Mouse (Mus musculus) forebrain, embryonic 11.5 days (tissue): ENCODE measurements around the gene Gm1673. TPM values are rescaled to one million over a fixed set of nuclear protein-coding genes. Genes with fewer than 3 reads are reported as not detected.

Source experiments
- ATAC-seq: fragments of 200-750 bp; cut with Nextera tagmentation; replicated peaks from 2 replicates; pipeline ENCODE4 v1.8.0; 2017; ENCODE audit warnings: moderate TSS enrichment; ENCODE audit not compliant: low FRiP score
- DNase-seq: peaks from one replicate; pipeline ENCODE4 v3.0.0-alpha.2; 2017; ENCODE audit warnings: low spot score
- H3K27ac ChIP-seq: fragments of 300-500 bp; sonication (generic); 2 replicates; pipeline ENCODE4 v1.5.1; 2014; ENCODE audit warnings: low read depth, low read length
- H3K27me3 ChIP-seq: fragments of 300-500 bp; sonication (generic); 2 replicates; pipeline ENCODE4 v1.6.1; 2014; ENCODE audit warnings: mild to moderate bottlenecking, low read length, mixed read lengths; ENCODE audit not compliant: control insufficient read depth, insufficient read depth
- H3K36me3 ChIP-seq: fragments of 300-500 bp; sonication (generic); 2 replicates; pipeline ENCODE4 v1.6.1; 2014; ENCODE audit warnings: mild to moderate bottlenecking, low read length, moderate library complexity, mixed read lengths; ENCODE audit not compliant: control insufficient read depth, insufficient read depth
- H3K4me1 ChIP-seq: fragments of 300-500 bp; sonication (generic); replicated peaks from 2 replicates; pipeline ENCODE4 v1.6.1; 2014; ENCODE audit warnings: low read length, mixed read lengths; ENCODE audit not compliant: control insufficient read depth, insufficient read depth
- H3K4me2 ChIP-seq: fragments of 300-500 bp; sonication (generic); 2 replicates; pipeline ENCODE4 v1.6.1; 2014; ENCODE audit warnings: low read depth, mild to moderate bottlenecking, low read length, moderate library complexity, mixed read lengths; ENCODE audit not compliant: severe bottlenecking
- H3K4me3 ChIP-seq: fragments of 300-500 bp; sonication (generic); 2 replicates; pipeline ENCODE4 v1.5.1; 2014; ENCODE audit warnings: low read depth, low read length
- H3K9ac ChIP-seq: fragments of 300-500 bp; sonication (generic); 2 replicates; pipeline ENCODE4 v1.6.1; 2014; ENCODE audit warnings: low read length
- H3K9me3 ChIP-seq: fragments of 300-500 bp; sonication (generic); 2 replicates; pipeline ENCODE4 v1.6.1; 2016; ENCODE audit warnings: low read length, mixed read lengths; ENCODE audit not compliant: control insufficient read depth
- WGBS: fragments of 180-500 bp; shearing (Covaris S2); extraction: QIAGEN DNeasy Blood & Tissue Kit; methylation state at CpG from one replicate; pipeline ENCODE4 v1.1.7; 2014; 5-methylcytosine and 5-hydroxymethylcytosine counted together
- polyA plus RNA-seq: library from polyadenylated mRNA; unstranded; fragments of >200 nt; fragmentation: Nextera tagmentation; extraction: Ambion mirVana; gene quantifications from 2 replicates; pipeline ENCODE4 v1.2.1, GENCODE M21; 2014

Gm1673 gene
- polyA plus RNA-seq, 1 experiment from 2014 or later: 228 TPM

DNA sequence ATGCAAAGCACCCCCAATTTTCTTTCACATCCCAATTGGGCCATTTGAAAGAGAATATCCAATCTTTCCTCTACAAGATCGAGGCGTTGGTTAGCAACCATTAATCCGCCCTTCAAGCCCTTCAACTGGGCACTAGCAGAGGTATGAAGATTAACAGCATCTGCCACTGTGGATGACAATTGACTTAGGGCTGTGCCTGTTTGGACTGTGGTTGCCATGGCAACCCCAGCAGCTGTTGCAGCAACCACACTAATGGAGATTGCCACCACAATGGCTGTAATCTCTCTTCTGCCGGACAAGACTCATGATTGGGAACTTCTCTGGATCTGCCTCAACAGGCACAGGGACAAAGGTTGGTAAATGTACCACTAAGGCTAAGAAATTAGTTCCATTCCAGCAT is 34.9 kb upstream of the Gm1673 start:
- Histone ChIP-seq H3K4me2 (no peak overlapping the region), H3K4me1 (no peaks in the 10 kb centered on the region), H3K9me3 (peaks cover 2% of the 10 kb centered on the region; the same call in 1 of the 2 replicates), H3K4me3 (no peak overlapping the region), H3K9ac (no peak overlapping the region), H3K27ac (no peak overlapping the region), H3K27me3 (no peaks in the 10 kb centered on the region), H3K36me3 (no peaks in the 10 kb centered on the region)
- DNase-seq (no peak), ATAC-seq (no peak)
- 88% methylated on average over 4 of the region's 4 CpGs for WGBS

DNA sequence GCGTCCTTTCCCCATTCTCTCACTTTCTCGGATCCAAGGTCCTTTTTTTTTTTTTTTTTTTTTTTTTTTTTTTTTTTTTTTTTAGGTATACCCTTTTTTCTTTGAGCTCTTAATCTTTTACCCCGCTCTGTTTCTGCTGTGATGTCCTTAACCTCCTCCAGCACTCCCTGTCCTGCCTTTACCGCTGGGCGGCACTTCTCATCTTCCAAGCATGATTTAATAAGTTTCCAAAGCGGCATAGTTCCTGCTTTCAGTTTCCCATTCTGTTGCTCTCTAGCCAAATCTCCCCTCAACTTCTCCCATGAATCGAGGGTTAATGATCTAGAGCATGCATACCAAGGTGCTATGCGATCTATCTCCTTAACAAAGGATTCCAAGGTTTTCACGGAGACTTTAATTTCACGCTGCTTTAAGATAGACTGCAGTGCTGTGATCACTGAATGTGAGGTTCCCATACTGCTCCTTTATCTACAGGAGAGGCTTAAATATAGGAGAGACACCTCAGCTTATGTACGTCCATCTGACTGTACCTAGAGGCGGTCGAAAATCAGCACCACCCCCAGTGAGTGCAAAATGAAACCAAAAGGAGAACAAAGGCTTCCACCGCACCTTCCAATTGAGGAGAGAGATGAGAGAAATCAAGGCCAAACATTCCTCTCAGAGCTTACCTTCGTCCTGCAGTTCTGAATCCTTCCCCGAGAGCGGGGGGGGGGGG is 29.6 kb upstream of the Gm1673 start:
- no peak overlapping the region for H3K4me2 ChIP-seq

DNA sequence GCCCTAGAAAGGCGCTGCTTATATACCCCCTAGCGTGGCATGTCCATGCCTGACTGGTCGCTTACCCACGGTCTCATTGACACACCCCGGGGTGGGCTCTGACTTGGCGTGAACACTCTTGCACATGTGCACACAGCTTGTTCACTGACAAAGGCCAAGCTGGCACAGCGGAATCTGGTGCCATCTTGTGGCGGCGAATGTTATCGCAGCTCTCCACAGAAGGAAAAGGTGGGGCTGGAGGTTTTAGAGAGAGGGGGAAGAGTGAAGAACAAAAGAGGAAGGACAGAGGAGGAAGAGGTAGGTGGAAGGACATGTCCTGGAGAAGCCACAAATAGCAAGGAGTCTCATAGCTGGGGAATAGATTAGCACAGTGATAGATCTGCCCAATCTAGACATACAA is 28.9 kb upstream of the Gm1673 start:
- Histone ChIP-seq H3K4me1 (no peaks in the 10 kb centered on the region), H3K27ac (no peak overlapping the region), H3K4me2 (no peak overlapping the region), H3K4me3 (no peak overlapping the region), H3K9ac (no peak overlapping the region), H3K9me3 (peaks cover 6% of the 10 kb centered on the region; the same call in 1 of the 2 replicates), H3K36me3 (no peaks in the 10 kb centered on the region), H3K27me3 (no peaks in the 10 kb centered on the region)
- ATAC-seq: no peak
- peak; percentile 81 for DNase-seq
- WGBS: 33% methylated on average over 10 of the region's 10 CpGs

More for the DNA sequence above, 29.6 kb upstream of the Gm1673 start:
- Histone ChIP-seq H3K9me3 (peaks cover 6% of the 10 kb centered on the region; the same call in 1 of the 2 replicates), H3K9ac (no peak overlapping the region), H3K36me3 (no peaks in the 10 kb centered on the region), H3K4me1 (no peaks in the 10 kb centered on the region), H3K4me3 (no peak overlapping the region), H3K27me3 (no peaks in the 10 kb centered on the region), H3K27ac (no peak overlapping the region)
- DNase-seq: no peak
- WGBS: 91% methylated on average over 17 of the region's 17 CpGs
- no peak for ATAC-seq

DNA sequence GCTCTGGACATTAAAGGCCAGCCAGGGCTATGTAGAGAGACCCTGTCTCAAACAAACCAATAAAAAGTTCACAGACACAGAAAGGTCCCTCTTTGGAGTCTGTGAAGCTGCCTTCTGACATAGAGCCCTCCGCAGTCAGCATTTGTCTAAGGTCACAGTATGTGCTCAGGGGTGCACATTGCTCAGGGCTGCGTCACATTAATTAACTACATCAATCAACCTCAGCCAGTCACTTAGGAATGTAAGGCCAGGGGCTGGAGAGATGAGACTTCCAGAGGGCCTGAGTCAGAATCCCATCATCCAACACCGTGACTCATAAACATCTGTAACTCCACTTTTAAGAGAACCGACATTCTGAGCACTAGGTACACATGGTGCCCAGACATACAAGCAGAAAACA is 27.4 kb upstream of the Gm1673 start:
- WGBS: 92% methylated on average over 4 of the region's 4 CpGs

DNA sequence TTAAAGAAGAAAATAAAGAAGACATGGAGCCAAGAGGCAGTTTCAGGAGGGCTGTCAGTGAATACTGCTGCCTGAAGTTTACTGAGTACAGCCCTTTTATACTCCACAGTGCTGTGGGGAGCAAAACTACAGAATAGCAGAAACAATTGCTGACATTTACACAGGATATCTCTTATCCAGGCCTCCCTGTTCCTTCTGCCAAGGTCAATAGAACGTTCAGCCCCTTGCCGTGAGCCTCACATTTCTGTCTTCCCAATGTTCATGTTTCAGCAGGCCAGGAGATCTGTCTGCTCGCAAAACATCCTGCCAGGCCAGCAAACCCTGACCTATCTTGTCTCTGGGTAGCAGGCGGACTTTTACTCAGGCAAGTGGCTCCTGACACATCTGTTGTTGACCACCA is 23.9 kb upstream of the Gm1673 start:
- no peaks in the 10 kb centered on the region for H3K27me3 ChIP-seq
- no peaks in the 10 kb centered on the region for H3K4me1 ChIP-seq
- H3K27ac ChIP-seq: no peak overlapping the region
- WGBS: 86% methylated on average over 4 of the region's 4 CpGs
- DNase-seq (no peak), ATAC-seq (no peak)
- H3K9ac ChIP-seq: no peak overlapping the region
- no peak overlapping the region for H3K4me2 ChIP-seq
- no peak overlapping the region for H3K4me3 ChIP-seq
- H3K9me3 ChIP-seq: peaks cover 4% of the 10 kb centered on the region; the same call in 1 of the 2 replicates
- no peaks in the 10 kb centered on the region for H3K36me3 ChIP-seq

More for the DNA sequence above, 27.4 kb upstream of the Gm1673 start:
- no peak overlapping the region for H3K4me2 ChIP-seq
- DNase-seq (no peak), ATAC-seq (no peak)
- H3K27ac ChIP-seq: no peak overlapping the region
- H3K36me3 ChIP-seq: no peaks in the 10 kb centered on the region
- H3K27me3 ChIP-seq: no peaks in the 10 kb centered on the region
- no peak overlapping the region for H3K9ac ChIP-seq
- no peak overlapping the region for H3K4me3 ChIP-seq
- peaks cover 6% of the 10 kb centered on the region; the same call in 1 of the 2 replicates for H3K9me3 ChIP-seq
- no peaks in the 10 kb centered on the region for H3K4me1 ChIP-seq

DNA sequence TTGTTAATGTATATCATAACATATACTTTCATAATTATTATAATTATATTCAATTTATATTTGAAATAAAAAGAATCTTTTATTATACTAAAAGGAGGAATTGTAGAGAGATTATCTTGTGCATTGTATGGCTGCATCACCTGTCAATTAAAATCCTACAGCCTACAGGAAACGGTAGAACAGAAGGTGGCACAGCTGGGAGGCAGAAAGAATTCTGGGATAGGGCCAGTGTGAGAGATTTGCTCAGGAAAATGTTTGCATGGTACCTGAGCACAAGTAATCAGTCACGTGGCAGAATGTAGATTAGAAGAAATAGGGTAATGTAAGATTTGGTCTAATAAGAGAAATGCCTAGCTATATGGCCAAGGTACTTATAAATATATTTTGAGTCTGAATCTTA is 8.5 kb upstream of the Gm1673 start:
- no peak for DNase-seq
- Histone ChIP-seq H3K27me3 (no peaks in the 10 kb centered on the region), H3K27ac (no peak overlapping the region), H3K9ac (no peak overlapping the region), H3K4me3 (no peak overlapping the region), H3K9me3 (no peaks in the 10 kb centered on the region), H3K36me3 (no peaks in the 10 kb centered on the region), H3K4me1 (no peaks in the 10 kb centered on the region), H3K4me2 (no peak overlapping the region)
- ATAC-seq: no peak
- 66% methylated on average over 2 of the region's 2 CpGs for WGBS

DNA sequence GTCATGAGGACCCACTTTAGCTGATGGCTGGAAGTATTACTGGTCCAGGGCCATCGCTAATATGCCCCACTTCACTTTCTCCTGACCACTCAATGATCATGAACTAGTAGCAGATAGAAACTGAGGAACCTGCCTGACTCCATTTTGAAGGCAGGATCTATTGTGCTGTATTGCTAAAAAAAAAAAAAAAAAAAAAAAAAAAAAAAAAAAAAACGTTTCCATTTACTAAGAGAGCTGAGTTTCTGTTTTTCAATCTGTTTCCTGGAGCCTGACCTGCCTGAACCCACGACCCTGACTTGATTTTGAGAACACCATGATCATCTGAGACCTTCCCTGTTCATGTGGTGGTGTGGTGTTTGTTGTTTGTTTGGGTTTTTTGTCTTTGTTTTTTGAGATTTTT is 7.0 kb upstream of the Gm1673 start:
- no peaks in the 10 kb centered on the region for H3K4me1 ChIP-seq
- no peak overlapping the region for H3K9ac ChIP-seq
- no peak overlapping the region for H3K4me2 ChIP-seq
- no peak overlapping the region for H3K4me3 ChIP-seq
- no peak for DNase-seq
- ATAC-seq: no peak
- H3K9me3 ChIP-seq: no peaks in the 10 kb centered on the region
- no peak overlapping the region for H3K27ac ChIP-seq
- WGBS: 48% methylated on average over 3 of the region's 3 CpGs
- H3K27me3 ChIP-seq: no peaks in the 10 kb centered on the region
- H3K36me3 ChIP-seq: no peaks in the 10 kb centered on the region

DNA sequence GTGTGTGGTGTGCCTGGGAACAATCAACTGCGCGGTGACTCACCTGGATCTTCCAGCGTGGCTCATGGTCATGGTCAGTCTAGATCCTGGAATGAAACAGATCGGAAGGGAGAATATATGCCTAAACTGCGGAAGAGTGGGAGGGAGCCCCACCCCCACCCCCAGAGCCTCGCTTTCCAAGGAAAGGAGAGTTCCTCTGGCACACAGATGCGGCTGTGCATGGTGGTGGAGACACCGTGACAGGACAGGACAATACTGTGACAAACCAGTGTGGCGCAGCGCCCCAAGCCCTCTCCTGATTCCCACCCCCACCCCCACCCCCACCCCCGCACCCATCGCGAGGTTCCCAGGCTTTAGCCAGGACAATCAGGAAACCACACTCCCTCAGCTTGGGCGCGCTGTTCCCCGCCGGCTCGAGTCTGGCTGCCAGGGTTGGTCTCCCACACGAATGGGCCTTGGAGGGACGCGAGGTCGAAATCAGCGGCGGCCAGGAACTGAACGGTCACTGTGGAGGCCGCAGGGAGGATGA is 438 bp upstream of the Gm1673 start:
- H3K4me1 ChIP-seq: peaks cover 10% of the 10 kb centered on the region; the same call in 1 of the 2 replicates
- ATAC-seq: peak; percentile 51
- H3K9ac ChIP-seq: peak overlapping the region; percentile 93
- H3K27ac ChIP-seq: peak overlapping the region; percentile 58
- no peak for DNase-seq
- H3K4me2 ChIP-seq: peak overlapping the region; percentile 87
- no peaks in the 10 kb centered on the region for H3K27me3 ChIP-seq
- WGBS: 5% methylated on average over 26 of the region's 26 CpGs
- peak overlapping the region; percentile 75 for H3K4me3 ChIP-seq
- no peaks in the 10 kb centered on the region for H3K9me3 ChIP-seq
- H3K36me3 ChIP-seq: no peaks in the 10 kb centered on the region
